Mouse (Mus musculus): ENCODE results near the gene Ddah2. TPM values are rescaled to one million over a fixed set of nuclear protein-coding genes. Genes with fewer than 3 reads are reported as not detected.

Gene Ddah2
- total and polyA plus RNA-seq, 3 experiments, result 52.4 to 242 (median 180) TPM

DNA sequence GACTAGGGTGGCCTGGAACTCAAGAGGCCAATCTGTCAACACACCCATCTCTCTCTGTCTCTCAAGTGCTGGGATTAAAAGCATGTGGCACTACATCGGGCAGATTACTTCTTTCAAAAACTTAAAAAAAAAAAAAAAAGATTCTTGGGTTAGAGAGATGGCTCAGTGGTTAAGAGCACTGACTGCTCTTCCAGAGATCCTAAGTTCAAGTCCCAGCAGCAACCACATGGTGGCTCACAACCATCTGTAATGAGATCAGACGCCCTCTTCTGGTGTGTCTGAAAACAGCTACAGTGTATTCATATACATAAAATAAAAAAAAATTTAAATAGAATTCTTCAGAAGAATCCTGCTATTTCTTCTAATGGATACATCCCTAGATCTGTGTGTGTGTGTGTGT lies 29.3 kb downstream of the Ddah2 start:
- Histone ChIP-seq H3K27me3 (ENCODE audit: insufficient read depth, low read length) (no peaks in the 10 kb centered on the region), H3K9me3 (replicated peaks) (no peaks in the 10 kb centered on the region), H3K4me3 (ENCODE audit: low read depth, low read length) (no peak overlapping the region), H3K36me3 (replicated peaks) (peaks cover 31% of the 10 kb centered on the region), H3K4me1 (ENCODE audit: insufficient read depth, low read depth, low read length) (peaks cover 66% of the 10 kb centered on the region)
- no peak for TF ChIP-seq GATA1 (IDR thresholded peaks at IDR 0.05; ENCODE audit: borderline replicate concordance, low read length)
- no peak for TF ChIP-seq GATA2 (IDR thresholded peaks at IDR 0.05; ENCODE audit: borderline replicate concordance, low read depth, low read length)
- TF ChIP-seq CTCF (IDR thresholded peaks at IDR 0.05; ENCODE audit: low read depth, low read length), result no peak
- TF ChIP-seq TAL1 (conservative IDR thresholded peaks at IDR 0.05; ENCODE audit: low read depth, low read length), result no peak
- TF ChIP-seq POLR2AphosphoS5 (IDR thresholded peaks at IDR 0.05; ENCODE audit: insufficient replicate concordance, low read depth, low read length), result no peak
- no peak for DNase-seq (ENCODE audit: low spot score)
- ATAC-seq (ENCODE audit: extremely low read depth, insufficient number of reproducible peaks, low FRiP score, poor library complexity, severe bottlenecking), result no peak

DNA sequence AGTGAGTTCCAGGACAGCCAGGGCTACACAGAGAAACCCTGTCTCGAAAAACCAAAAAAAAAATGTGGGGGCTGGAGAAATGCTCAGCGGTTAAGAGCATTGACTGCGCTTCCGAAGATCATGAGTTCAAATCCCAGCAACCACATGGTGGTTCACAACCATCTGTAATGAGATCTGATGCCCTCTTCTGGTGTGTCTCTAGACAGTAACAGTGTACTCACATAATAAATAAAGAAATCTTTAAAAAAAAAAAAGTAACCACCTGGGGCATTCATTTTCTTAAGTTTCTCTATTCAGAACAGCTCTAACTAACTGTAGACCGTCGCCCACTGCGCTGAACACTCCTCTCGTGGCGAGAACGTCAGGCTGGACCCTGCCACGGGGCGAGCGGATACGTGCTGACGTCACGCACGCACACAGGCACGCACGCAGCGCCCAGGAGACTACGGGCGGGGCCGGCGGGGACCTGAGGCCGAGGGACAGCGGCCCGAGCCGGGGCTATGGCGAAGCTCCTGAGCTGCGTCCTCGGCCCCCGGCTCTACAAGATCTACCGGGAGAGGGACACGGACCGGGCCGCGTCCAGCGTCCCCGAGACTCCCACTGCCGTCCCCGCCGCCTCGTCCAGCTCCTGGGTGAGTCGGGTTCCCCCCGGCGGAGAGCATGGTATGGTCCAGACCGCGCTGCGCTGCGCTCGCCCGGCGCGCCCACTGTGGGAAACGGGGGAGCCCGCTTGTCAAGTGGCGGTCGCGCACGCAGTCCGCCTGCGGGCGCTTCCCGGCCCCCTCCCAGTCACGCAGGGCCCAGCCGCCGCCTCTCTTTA lies 30.2 kb downstream of the Ddah2 start, which contains the start of gene Abhd16a:
Abhd16a (plus strand) TSS at position 439 of the 820 bp plus-strand sequence.
- Histone ChIP-seq H3K27me3 (ENCODE audit: insufficient read depth, low read length) (no peaks in the 10 kb centered on the region), H3K9me3 (replicated peaks) (no peaks in the 10 kb centered on the region), H3K4me3 (ENCODE audit: low read depth, low read length) (peak within 1 kb of the TSS; percentile 81), H3K36me3 (replicated peaks) (peaks cover 40% of the 10 kb centered on the region), H3K4me1 (ENCODE audit: insufficient read depth, low read depth, low read length) (peaks cover 64% of the 10 kb centered on the region)
- peak; percentile 77 for ATAC-seq (ENCODE audit: extremely low read depth, insufficient number of reproducible peaks, low FRiP score, poor library complexity, severe bottlenecking)
- peak; percentile 82 for DNase-seq (ENCODE audit: low spot score)
- no peak for TF ChIP-seq GATA2 (IDR thresholded peaks at IDR 0.05; ENCODE audit: borderline replicate concordance, low read depth, low read length)
- no peak for TF ChIP-seq CTCF (IDR thresholded peaks at IDR 0.05; ENCODE audit: low read depth, low read length)
- no peak for TF ChIP-seq TAL1 (conservative IDR thresholded peaks at IDR 0.05; ENCODE audit: low read depth, low read length)

GRCm38 (mm10) chr17:35090166-35090932 lies 31.5 kb downstream of the Ddah2 start:
- ATAC-seq (ENCODE audit: extremely low read depth, insufficient number of reproducible peaks, low FRiP score, poor library complexity, severe bottlenecking) (no peak), DNase-seq (ENCODE audit: low spot score) (no peak)
- peaks cover 61% of the 10 kb centered on the region for H3K4me1 ChIP-seq (ENCODE audit: insufficient read depth, low read depth, low read length)
- peak overlapping the region; percentile 81 for H3K4me3 ChIP-seq (ENCODE audit: low read depth, low read length)
- no peak for TF ChIP-seq TAL1 (conservative IDR thresholded peaks at IDR 0.05; ENCODE audit: low read depth, low read length)
- TF ChIP-seq CTCF (IDR thresholded peaks at IDR 0.05; ENCODE audit: low read depth, low read length), result no peak
- TF ChIP-seq POLR2AphosphoS5 (IDR thresholded peaks at IDR 0.05; ENCODE audit: insufficient replicate concordance, low read depth, low read length), result no peak
- no peak for TF ChIP-seq GATA1 (IDR thresholded peaks at IDR 0.05; ENCODE audit: borderline replicate concordance, low read length)
- no peak for TF ChIP-seq GATA2 (IDR thresholded peaks at IDR 0.05; ENCODE audit: borderline replicate concordance, low read depth, low read length)
- peaks cover 53% of the 10 kb centered on the region for H3K36me3 ChIP-seq (replicated peaks)
- no peaks in the 10 kb centered on the region for H3K27me3 ChIP-seq (ENCODE audit: insufficient read depth, low read length)
- no peaks in the 10 kb centered on the region for H3K9me3 ChIP-seq (replicated peaks)

DNA sequence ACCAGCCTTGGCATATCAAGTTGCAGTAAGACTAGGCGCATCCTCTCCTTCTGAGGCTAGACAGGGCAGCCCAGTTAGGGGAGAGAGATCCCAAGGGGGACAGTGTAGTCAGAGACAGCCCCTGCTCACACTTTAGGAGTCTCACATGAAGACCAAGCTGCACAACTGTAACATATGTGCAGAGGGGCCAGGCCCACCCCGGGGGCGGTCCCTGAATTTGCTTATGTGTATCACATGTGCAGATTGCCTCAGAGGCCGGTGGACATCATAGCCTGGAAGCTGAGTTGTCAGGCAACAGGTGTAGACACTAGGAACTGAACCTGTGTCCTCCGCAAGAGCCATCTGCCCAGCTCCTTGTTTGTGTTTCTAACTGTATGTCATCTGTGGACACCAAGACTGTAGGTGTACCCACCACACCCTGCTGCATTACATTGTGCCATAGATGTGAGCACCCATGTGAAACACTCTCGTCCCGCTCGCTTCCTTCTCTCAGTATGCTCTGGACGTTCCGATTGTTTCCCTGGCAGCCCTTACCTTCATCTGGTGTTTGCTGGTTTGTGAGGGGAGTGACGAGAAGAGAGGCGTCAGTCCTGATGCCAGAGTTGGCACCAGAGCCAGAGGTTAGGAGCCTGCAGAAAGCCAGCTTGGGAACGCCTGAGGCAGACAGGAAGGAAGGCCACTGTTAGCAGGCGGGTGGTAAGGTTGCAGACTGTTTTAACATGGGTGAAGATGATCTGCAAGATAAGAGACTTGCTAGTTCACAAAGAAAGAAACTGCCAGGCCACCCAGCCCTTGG lies 33.8 kb downstream of the Ddah2 start:
- Histone ChIP-seq H3K4me1 (ENCODE audit: insufficient read depth, low read depth, low read length) (peaks cover 67% of the 10 kb centered on the region), H3K4me3 (ENCODE audit: low read depth, low read length) (no peak overlapping the region), H3K27me3 (ENCODE audit: insufficient read depth, low read length) (no peaks in the 10 kb centered on the region), H3K9me3 (replicated peaks) (no peaks in the 10 kb centered on the region), H3K36me3 (replicated peaks) (peaks cover 75% of the 10 kb centered on the region)
- TF ChIP-seq CTCF (IDR thresholded peaks at IDR 0.05; ENCODE audit: low read depth, low read length), result no peak
- TF ChIP-seq POLR2AphosphoS5 (IDR thresholded peaks at IDR 0.05; ENCODE audit: insufficient replicate concordance, low read depth, low read length), result no peak
- TF ChIP-seq GATA2 (IDR thresholded peaks at IDR 0.05; ENCODE audit: borderline replicate concordance, low read depth, low read length), result no peak
- no peak for TF ChIP-seq TAL1 (conservative IDR thresholded peaks at IDR 0.05; ENCODE audit: low read depth, low read length)
- TF ChIP-seq GATA1 (IDR thresholded peaks at IDR 0.05; ENCODE audit: borderline replicate concordance, low read length), result no peak
- ATAC-seq (ENCODE audit: extremely low read depth, insufficient number of reproducible peaks, low FRiP score, poor library complexity, severe bottlenecking) (no peak), DNase-seq (ENCODE audit: low spot score) (no peak)

GRCm38 (mm10) chr17:35094475-35095365 lies 35.9 kb downstream of the Ddah2 start:
- TF ChIP-seq GATA1 (IDR thresholded peaks at IDR 0.05; ENCODE audit: borderline replicate concordance, low read length) (no peak), TAL1 (conservative IDR thresholded peaks at IDR 0.05; ENCODE audit: low read depth, low read length) (no peak), POLR2AphosphoS5 (IDR thresholded peaks at IDR 0.05; ENCODE audit: insufficient replicate concordance, low read depth, low read length) (no peak), CTCF (IDR thresholded peaks at IDR 0.05; ENCODE audit: low read depth, low read length) (no peak), GATA2 (IDR thresholded peaks at IDR 0.05; ENCODE audit: borderline replicate concordance, low read depth, low read length) (no peak)
- peaks cover 96% of the 10 kb centered on the region for H3K36me3 ChIP-seq (replicated peaks)
- no peak for ATAC-seq (ENCODE audit: extremely low read depth, insufficient number of reproducible peaks, low FRiP score, poor library complexity, severe bottlenecking)
- peaks cover 74% of the 10 kb centered on the region for H3K4me1 ChIP-seq (ENCODE audit: insufficient read depth, low read depth, low read length)
- no peaks in the 10 kb centered on the region for H3K9me3 ChIP-seq (replicated peaks)
- H3K4me3 ChIP-seq (ENCODE audit: low read depth, low read length), result no peak overlapping the region
- no peaks in the 10 kb centered on the region for H3K27me3 ChIP-seq (ENCODE audit: insufficient read depth, low read length)
- no peak for DNase-seq (ENCODE audit: low spot score)
